Mouse (Mus musculus) B cell, adult 62 days (primary cell): ENCODE measurements around the gene Rad50. TPM values are rescaled to one million over a fixed set of nuclear protein-coding genes. Genes with fewer than 3 reads are reported as not detected.

Source experiments
- total RNA-seq: library from RNA; stranded (reverse); gene quantifications from 4 replicates; pipeline ENCODE4 v1.2.4, GENCODE M21; 2023

Gene Rad50
- 24.9 to 32.5 TPM (median 27.9 TPM) in 4 replicates for total RNA-seq

DNA sequence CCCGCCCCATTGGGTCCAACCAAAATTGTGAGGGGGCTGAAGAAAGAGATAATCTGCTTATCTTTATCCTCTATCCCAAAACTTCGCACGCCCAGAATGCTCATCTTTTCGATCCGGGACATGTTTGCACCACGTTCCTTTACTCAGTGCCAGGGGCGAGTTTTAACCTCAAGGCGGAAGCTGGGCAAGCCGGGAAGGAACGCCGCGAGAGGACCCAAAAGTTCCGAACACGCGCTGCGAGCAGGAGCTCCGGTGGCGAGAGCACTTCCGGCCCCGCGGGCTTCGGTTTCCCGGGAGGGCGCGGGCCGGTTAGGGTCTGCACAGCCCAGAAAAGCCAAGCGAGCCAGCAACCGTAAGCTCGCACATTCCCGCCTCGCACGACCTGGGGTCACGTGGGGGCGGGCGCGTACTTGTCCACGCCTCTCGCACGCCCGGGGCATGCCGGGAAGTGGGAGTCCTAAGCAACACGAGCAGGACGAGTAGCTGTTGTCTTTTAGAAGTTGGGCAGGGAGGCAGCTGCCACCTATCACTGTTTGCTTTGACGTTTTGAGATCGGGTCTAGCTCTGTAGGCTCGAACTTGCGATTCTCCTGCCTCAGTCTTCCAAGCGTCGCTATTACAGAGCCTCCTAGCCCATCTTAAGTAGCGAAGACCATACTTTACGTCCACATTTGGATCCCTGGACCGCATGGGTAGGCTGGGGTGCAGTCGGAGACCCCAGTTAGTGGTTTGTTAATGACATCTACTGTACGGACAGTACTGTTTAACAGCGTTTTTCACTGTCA lies at the start of gene Rad50:
Rad50 (minus strand) TSS at position 386 of the 784 bp plus-strand sequence.

GRCm38 (mm10) chr11:53720715-53721114 lies 13.6 kb upstream of the Rad50 start, which contains the start of gene Il5:
Gene Il5 (plus strand): TSS chr11:53720794.

DNA sequence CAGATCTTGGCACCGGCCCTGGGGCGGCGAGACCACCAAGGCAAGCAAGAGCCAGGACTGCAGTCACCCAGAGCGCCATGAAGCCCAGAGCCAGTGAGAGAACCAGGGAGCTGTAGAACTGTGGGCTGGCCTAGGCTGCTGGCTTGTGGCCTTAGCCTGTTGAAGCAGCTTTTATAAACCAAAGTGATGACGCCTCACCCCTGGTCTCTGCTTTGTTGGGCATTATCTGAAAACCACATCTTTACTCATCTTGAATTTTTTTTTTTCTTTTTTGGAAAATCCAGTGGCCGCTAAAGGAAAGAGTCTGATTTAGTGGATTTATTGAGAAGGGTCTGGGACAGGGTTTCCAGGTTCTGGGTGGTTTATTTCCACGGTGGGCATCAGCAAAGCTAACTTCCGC lies 72.6 kb downstream of the Rad50 start, which contains the start of gene Il13:
Il13 (minus strand) TSS at position 147 of the 400 bp plus-strand sequence.

DNA sequence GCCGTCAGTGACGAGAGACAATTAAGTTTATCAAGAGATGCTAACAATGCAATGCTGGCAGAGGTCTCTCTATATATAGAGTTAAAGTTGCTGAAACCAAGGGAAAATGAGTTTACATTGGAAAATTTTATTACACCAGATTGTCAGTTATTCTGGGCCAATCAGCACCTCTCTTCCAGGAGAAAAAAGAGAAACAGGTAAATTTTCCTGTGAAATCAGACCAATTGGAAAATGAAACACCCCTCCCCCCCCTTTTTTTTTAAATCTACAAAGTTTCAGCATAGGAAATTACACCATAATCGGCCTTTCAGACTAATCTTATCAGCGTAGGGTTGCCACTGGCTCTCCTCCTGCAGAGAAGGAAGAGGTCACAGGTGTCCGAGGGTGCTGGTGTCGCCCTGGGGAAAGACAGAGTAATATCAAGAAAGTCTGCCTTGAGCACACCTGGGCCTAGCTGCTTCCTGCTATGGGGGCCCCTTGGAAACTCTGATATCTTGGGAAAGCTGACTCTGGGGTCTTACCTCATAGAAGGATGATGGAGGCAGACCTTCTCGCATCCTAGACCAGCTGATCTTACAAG lies 88.4 kb downstream of the Rad50 start, which contains the start of gene Il4:
Il4 (minus strand) TSS at position 51 of the 580 bp plus-strand sequence.

Other genes with a start within 250 kb of the Rad50 start
- gene Gm9837, start 236.8 kb downstream of the Rad50 start, total RNA-seq = not detected in 4 replicates
- gene Gm9945, start 227.2 kb downstream of the Rad50 start, total RNA-seq = not detected in 4 replicates
- not detected in 4 replicates for gene Sowaha, start 227.0 kb downstream of the Rad50 start, total RNA-seq
- gene Sept8, start 188.1 kb downstream of the Rad50 start, total RNA-seq = 0.25 to 0.48 TPM in 2 of 4 replicates, not detected in the others
- 4.8 to 8.2 TPM (median 7.1 TPM) in 4 replicates for gene Kif3a, start 139.9 kb downstream of the Rad50 start, total RNA-seq
- gene Il4, start 88.7 kb downstream of the Rad50 start, total RNA-seq = not detected in 4 replicates
- gene Il13, start 72.6 kb downstream of the Rad50 start, total RNA-seq = 0.48 TPM in 1 of 4 replicates, not detected in the others
- gene Il5, start 13.5 kb upstream of the Rad50 start, total RNA-seq = not detected in 4 replicates
- 161 to 189 TPM (median 183 TPM) in 4 replicates for gene Irf1, start 62.7 kb upstream of the Rad50 start, total RNA-seq
- not detected in 4 replicates for gene Gm17334, start 65.9 kb upstream of the Rad50 start, total RNA-seq
- 2.7 to 7.3 TPM (median 4.2 TPM) in 4 replicates for gene Gm12216, start 151.9 kb upstream of the Rad50 start, total RNA-seq
- 14.4 to 19.8 TPM (median 17.5 TPM) in 4 replicates for gene Slc22a5, start 184.3 kb upstream of the Rad50 start, total RNA-seq